Mouse (Mus musculus): ENCODE measurements at regions not wholly inside any gene's neighbourhood (a gene's known extent, or its start where the extent isn't known, plus 50 kb on each side); places are given as distances from the start of the nearest gene placed in this dataset. TPM values are rescaled to one million over a fixed set of nuclear protein-coding genes. Genes with fewer than 3 reads are reported as not detected.
"Not testable (repeated sequence)": the region's sequence is repeated elsewhere in the genome, so short reads cannot be mapped to it uniquely, and the experiment has no call there.

DNA sequence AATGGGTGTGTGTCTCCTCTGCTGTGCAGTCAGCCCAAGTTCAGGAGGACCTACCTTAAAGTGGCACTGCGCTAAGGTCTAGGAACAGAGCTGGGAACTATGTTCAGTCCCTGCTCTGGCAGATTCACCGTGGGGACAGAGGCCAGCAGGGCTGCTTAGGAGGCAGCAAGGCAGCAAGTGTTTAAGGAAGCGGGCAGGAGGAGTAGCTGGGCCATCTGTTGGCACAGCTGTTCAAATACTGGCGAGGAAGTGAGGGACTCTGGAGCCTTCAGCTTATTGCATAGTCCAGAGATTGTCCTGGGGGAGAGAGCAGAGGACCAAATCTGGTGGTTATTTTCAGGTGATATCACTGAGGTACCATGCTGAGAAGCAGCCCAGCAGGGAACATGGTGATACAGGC is 64.9 kb upstream of the Gadl1 start:
- no peak overlapping the region for H3K4me2 ChIP-seq (ENCODE audit: low read length)
- no peak for TF ChIP-seq CTCF (IDR thresholded peaks at IDR 0.05; ENCODE audit: low read depth)
- DNase-seq (ENCODE audit: low spot score) (no peak), ATAC-seq (replicated peaks; ENCODE audit: low FRiP score, low read depth) (no peak)
- H3K4me1 ChIP-seq (replicated peaks; ENCODE audit: insufficient read depth, low read length) = no peaks in the 10 kb centered on the region
- no peak overlapping the region for H3K4me3 ChIP-seq (replicated peaks; ENCODE audit: low read depth, low read length)
- no peaks in the 10 kb centered on the region for H3K36me3 ChIP-seq (ENCODE audit: insufficient read depth, low read length)
- H3K27ac ChIP-seq = no peak overlapping the region
- H3K9ac ChIP-seq (ENCODE audit: low read depth, low read length) = no peak overlapping the region
- no peaks in the 10 kb centered on the region for H3K27me3 ChIP-seq (ENCODE audit: insufficient read depth, low read length)
- 58% methylated on average over 4 of the region's 4 CpGs for WGBS
- no peaks in the 10 kb centered on the region for H3K9me3 ChIP-seq (replicated peaks; ENCODE audit: low read length)

DNA sequence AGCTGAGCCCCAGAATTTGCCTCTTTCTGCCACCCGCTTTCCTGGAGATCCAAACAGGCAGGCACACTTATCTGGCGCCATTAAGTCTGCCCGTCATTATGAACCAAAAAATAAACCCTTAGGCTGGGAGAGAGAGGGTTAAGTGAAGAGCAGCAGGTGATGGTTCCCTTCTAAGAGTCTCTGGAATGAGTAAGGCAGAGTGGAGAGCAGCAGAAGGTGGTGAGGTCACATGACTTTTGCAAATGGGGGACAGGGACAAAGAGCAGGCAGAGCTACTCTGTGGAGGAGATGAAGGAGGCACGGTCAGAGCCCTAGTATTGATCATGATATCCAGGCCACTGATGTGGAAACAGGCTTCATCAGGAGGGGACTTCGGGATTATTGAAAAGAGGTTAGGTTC is 64.2 kb upstream of the Gadl1 start:
- Histone ChIP-seq H3K4me3 (replicated peaks; ENCODE audit: low read depth, low read length) (no peak overlapping the region), H3K9me3 (replicated peaks; ENCODE audit: low read length) (no peaks in the 10 kb centered on the region), H3K36me3 (ENCODE audit: insufficient read depth, low read length) (no peaks in the 10 kb centered on the region), H3K4me2 (ENCODE audit: low read length) (no peak overlapping the region), H3K27ac (no peak overlapping the region), H3K4me1 (replicated peaks; ENCODE audit: insufficient read depth, low read length) (no peaks in the 10 kb centered on the region), H3K27me3 (ENCODE audit: insufficient read depth, low read length) (no peaks in the 10 kb centered on the region), H3K9ac (ENCODE audit: low read depth, low read length) (no peak overlapping the region)
- 86% methylated on average over 5 of the region's 5 CpGs for WGBS
- ATAC-seq (replicated peaks; ENCODE audit: low FRiP score, low read depth) (no peak), DNase-seq (ENCODE audit: low spot score) (no peak)
- TF ChIP-seq CTCF (IDR thresholded peaks at IDR 0.05; ENCODE audit: low read depth) = no peak

DNA sequence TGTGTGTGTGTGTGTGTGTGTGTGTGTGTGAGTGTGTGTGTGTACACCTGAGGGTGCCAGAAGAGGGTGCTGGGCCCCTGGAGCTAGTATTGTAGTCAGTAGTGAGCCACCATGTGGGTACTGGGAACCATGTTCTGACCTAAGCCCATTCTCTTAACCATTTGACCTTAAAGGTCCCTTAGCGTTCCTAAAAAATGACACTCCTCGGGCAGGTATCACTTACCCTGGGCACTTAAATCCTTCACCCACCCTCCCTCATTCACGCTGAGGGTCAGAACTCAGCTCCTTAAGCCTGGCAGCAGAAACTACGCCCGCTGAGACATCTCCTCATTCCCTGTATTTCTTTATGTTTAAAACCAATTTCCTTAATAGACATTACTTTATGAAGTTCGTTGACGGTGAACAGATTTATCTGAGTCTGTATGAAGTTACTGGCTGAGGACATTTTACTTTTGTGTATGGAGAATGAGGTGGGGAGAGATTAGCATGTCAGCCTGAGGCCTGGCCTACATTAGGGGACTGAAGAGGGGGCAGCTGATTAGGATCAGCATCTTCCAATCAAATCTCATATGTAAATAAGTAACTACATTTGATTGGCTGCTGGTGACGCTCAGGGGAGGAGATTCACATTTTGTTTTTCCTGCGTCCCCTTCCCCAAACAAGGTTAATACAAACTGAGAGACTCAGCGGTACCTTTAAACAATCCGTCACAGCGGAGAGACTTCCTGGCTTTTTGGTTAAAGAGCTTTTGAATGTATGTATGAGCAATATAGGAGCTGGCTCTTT is 61.8 kb upstream of the Gadl1 start:
- no peak overlapping the region for H3K4me3 ChIP-seq (replicated peaks; ENCODE audit: low read depth, low read length)

DNA sequence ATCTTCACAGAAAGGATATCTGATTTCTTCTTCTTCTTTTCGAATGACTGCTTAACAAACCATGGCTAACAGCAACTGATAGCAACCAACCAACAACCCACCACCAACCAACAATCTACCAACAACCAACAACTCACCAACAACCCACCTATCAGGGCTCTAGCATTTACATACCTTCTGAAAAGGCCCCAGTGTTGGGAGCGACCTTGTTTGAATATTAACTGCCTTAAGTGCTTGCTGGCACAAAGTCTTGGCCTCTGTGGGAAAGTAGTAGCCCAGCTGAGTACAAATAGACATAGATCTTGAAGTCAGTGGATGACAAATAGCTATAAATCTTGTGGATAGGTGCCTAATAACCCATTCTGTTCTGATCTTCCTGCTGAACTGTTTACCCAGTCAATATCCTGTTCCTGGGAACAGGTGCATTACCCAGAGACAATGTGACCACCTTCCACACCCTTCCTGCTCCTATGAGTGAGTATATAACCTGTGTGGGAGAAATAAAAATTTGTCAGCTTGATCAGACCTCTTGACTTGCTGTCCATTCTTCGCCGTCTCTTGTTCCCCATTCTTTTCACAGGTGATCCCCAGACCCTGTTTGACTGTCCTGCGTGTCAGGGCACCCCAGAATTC is 55.9 kb upstream of the Gadl1 start:
- H3K4me3 ChIP-seq (replicated peaks; ENCODE audit: low read depth, low read length); H3K36me3 ChIP-seq (ENCODE audit: insufficient read depth, low read length); H3K9ac ChIP-seq (ENCODE audit: low read depth, low read length); ATAC-seq (replicated peaks; ENCODE audit: low FRiP score, low read depth); H3K27ac ChIP-seq; H3K4me1 ChIP-seq (replicated peaks; ENCODE audit: insufficient read depth, low read length); DNase-seq (ENCODE audit: low spot score); H3K27me3 ChIP-seq (ENCODE audit: insufficient read depth, low read length); H3K4me2 ChIP-seq (ENCODE audit: low read length); H3K9me3 ChIP-seq (replicated peaks; ENCODE audit: low read length): not testable (repeated sequence)
- 69% methylated on average over 5 of the region's 5 CpGs for WGBS

More for the DNA sequence above, 61.8 kb upstream of the Gadl1 start:
- Histone ChIP-seq H3K9ac (ENCODE audit: low read depth, low read length) (no peak overlapping the region), H3K36me3 (ENCODE audit: insufficient read depth, low read length) (no peaks in the 10 kb centered on the region), H3K27me3 (ENCODE audit: insufficient read depth, low read length) (no peaks in the 10 kb centered on the region), H3K27ac (no peak overlapping the region), H3K4me2 (ENCODE audit: low read length) (peak overlapping the region; percentile 27; the same call in 1 of the 2 replicates), H3K4me1 (replicated peaks; ENCODE audit: insufficient read depth, low read length) (no peaks in the 10 kb centered on the region), H3K9me3 (replicated peaks; ENCODE audit: low read length) (no peaks in the 10 kb centered on the region)
- ATAC-seq (replicated peaks; ENCODE audit: low FRiP score, low read depth) = no peak
- DNase-seq (ENCODE audit: low spot score) = peak; percentile 78
- WGBS = 42% methylated on average over 12 of the region's 12 CpGs
- TF ChIP-seq CTCF (IDR thresholded peaks at IDR 0.05; ENCODE audit: low read depth) = no peak

DNA sequence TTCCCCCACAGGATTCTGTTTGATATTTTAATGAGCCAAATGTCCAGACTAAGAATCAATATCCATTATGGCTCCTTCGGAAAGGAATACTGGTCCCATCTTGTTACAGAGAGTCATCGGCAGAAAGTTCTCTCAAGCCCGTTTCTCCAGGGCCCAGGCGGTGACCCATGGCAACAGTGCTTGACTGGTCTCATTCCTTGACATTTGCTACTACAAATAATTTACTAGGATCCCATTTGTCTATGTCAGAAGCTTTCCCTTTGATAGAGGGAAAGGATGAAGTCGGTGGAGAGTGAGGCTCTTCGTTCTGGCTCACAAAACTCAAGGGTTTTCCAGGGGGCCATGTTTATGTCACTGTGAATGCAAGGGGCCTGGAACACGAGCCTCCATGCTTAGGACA is 52.0 kb upstream of the Gadl1 start:
- no peak overlapping the region for H3K9ac ChIP-seq (ENCODE audit: low read depth, low read length)

DNA sequence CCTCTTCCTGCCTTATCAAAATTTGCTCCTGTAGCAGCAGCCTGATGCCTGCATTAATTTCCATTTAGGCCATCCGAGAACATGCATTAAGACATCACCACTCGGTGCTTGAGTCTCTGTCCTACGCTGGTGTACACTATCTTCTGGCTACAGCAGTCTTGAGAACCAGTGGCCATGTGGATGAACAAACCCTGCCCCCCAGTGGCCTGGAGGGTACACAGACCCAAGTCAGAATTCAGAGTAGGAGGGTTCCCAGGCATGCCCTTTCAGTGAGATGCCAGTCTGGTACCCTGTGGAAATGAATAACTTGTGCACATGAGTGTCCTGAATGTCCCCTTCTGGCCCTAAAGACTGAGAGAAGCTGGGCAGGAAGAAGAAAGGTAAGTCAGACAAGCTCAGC is 50.4 kb upstream of the Gadl1 start:
- 84% methylated on average over 3 of the region's 3 CpGs for WGBS
- no peaks in the 10 kb centered on the region for H3K36me3 ChIP-seq (ENCODE audit: insufficient read depth, low read length)
- H3K27ac ChIP-seq = no peak overlapping the region
- no peaks in the 10 kb centered on the region for H3K27me3 ChIP-seq (ENCODE audit: insufficient read depth, low read length)
- no peak overlapping the region for H3K4me3 ChIP-seq (replicated peaks; ENCODE audit: low read depth, low read length)
- ATAC-seq (replicated peaks; ENCODE audit: low FRiP score, low read depth) (no peak), DNase-seq (ENCODE audit: low spot score) (peak; percentile 15)
- no peak overlapping the region for H3K9ac ChIP-seq (ENCODE audit: low read depth, low read length)
- no peaks in the 10 kb centered on the region for H3K9me3 ChIP-seq (replicated peaks; ENCODE audit: low read length)
- no peaks in the 10 kb centered on the region for H3K4me1 ChIP-seq (replicated peaks; ENCODE audit: insufficient read depth, low read length)
- no peak overlapping the region for H3K4me2 ChIP-seq (ENCODE audit: low read length)
- TF ChIP-seq CTCF (IDR thresholded peaks at IDR 0.05; ENCODE audit: low read depth) = peak; percentile 62

More for the DNA sequence above, 52.0 kb upstream of the Gadl1 start:
- H3K27ac ChIP-seq = no peak overlapping the region
- WGBS = 32% methylated on average over 7 of the region's 7 CpGs
- ATAC-seq (replicated peaks; ENCODE audit: low FRiP score, low read depth) (0 out of 2 replicates have a peak, but pooled peaks have one; percentile 63), DNase-seq (ENCODE audit: low spot score) (peak; percentile 73)
- no peaks in the 10 kb centered on the region for H3K4me1 ChIP-seq (replicated peaks; ENCODE audit: insufficient read depth, low read length)
- no peak overlapping the region for H3K4me2 ChIP-seq (ENCODE audit: low read length)
- no peaks in the 10 kb centered on the region for H3K36me3 ChIP-seq (ENCODE audit: insufficient read depth, low read length)
- H3K4me3 ChIP-seq (replicated peaks; ENCODE audit: low read depth, low read length) = no peak overlapping the region
- H3K9me3 ChIP-seq (replicated peaks; ENCODE audit: low read length) = no peaks in the 10 kb centered on the region
- no peaks in the 10 kb centered on the region for H3K27me3 ChIP-seq (ENCODE audit: insufficient read depth, low read length)
- no peak for TF ChIP-seq CTCF (IDR thresholded peaks at IDR 0.05; ENCODE audit: low read depth)

MicroRNA genes in the stretch of these regions (microRNA counts, 519-probe panel; counts per million panel counts)
- microRNA mmu-miR-467h+mmu-miR-669d+mmu-miR-669l = 330 counts per million, percentile 68 among the panel's probes with 10 or more counts

Small RNA genes lying in the stretch of these regions (microRNA-seq; reads per million reads assigned to microRNA genes)
- gene Gm22243 (not detected), gene Gm25510 (not detected), gene Gm26303 (not detected), gene Mir467h (not detected)

All from kidney, postnatal 0 days (tissue).